Mouse (Mus musculus) heart, embryonic 14.5 days (tissue): ENCODE measurements around the gene Srgap2. TPM values are rescaled to one million over a fixed set of nuclear protein-coding genes. Genes with fewer than 3 reads are reported as not detected.

Experiments
- ATAC-seq: fragments of 200-750 bp; cut with Nextera tagmentation; 2 replicates; pipeline ENCODE4 v1.8.0; 2017; ENCODE audit warnings: low read depth, moderate TSS enrichment; ENCODE audit not compliant: insufficient number of reproducible peaks, insufficient read depth, low FRiP score
- H3K27ac ChIP-seq, 2 experiments: fragments of 200-500 bp in 1 of 2; fragments of 300-500 bp in 1 of 2; sonication (generic) in 1 of 2; replicated peaks in 1 of 2; 2 replicates each; pipeline ENCODE4 v1.5.1; 2012 to 2014; ENCODE audit warnings: low read depth in 2 of 2, low read length in 2 of 2, control low read depth in 1 of 2, mild to moderate bottlenecking in 1 of 2, mixed read lengths in 1 of 2; ENCODE audit not compliant: control insufficient read depth in 1 of 2, insufficient read depth in 1 of 2
- H3K27me3 ChIP-seq: fragments of 300-500 bp; sonication (generic); 2 replicates; pipeline ENCODE4 v1.6.1; 2014; ENCODE audit warnings: mild to moderate bottlenecking, low read length, control low read depth; ENCODE audit not compliant: control insufficient read depth, insufficient read depth
- H3K36me3 ChIP-seq: fragments of 300-500 bp; sonication (generic); 2 replicates; pipeline ENCODE4 v1.6.1; 2014; ENCODE audit warnings: mild to moderate bottlenecking, control low read depth, low read length, mixed read lengths; ENCODE audit not compliant: control insufficient read depth, insufficient read depth
- H3K4me1 ChIP-seq, 2 experiments: fragments of 200-500 bp in 1 of 2; fragments of 300-500 bp in 1 of 2; sonication (generic) in 1 of 2; 2 replicates each; pipeline ENCODE4 v1.6.1; 2012 to 2014; ENCODE audit warnings: low read length in 2 of 2, control low read depth in 1 of 2, mixed read lengths in 1 of 2; ENCODE audit not compliant: control insufficient read depth in 2 of 2, insufficient read depth in 2 of 2
- H3K4me2 ChIP-seq: fragments of 300-500 bp; sonication (generic); 2 replicates; pipeline ENCODE4 v1.6.1; 2014; ENCODE audit warnings: mild to moderate bottlenecking, low read length
- H3K4me3 ChIP-seq, 2 experiments: fragments of 200-500 bp in 1 of 2; fragments of 300-500 bp in 1 of 2; sonication (generic) in 1 of 2; 2 replicates each; pipeline ENCODE4 v1.5.1; 2012 to 2014; ENCODE audit warnings: low read length in 2 of 2, mild to moderate bottlenecking in 2 of 2, control low read depth in 1 of 2, low read depth in 1 of 2, moderate library complexity in 1 of 2; ENCODE audit not compliant: control insufficient read depth in 1 of 2, insufficient read depth in 1 of 2
- H3K9ac ChIP-seq: fragments of 300-500 bp; sonication (generic); 2 replicates; pipeline ENCODE4 v1.6.1; 2014; ENCODE audit warnings: mild to moderate bottlenecking, low read length
- H3K9me3 ChIP-seq: fragments of 300-500 bp; sonication (generic); 2 replicates; pipeline ENCODE4 v1.6.1; 2016; ENCODE audit warnings: low read length, control low read depth; ENCODE audit not compliant: control insufficient read depth
- WGBS: fragments of 180-500 bp; shearing (Covaris S2); extraction: QIAGEN DNeasy Blood & Tissue Kit; methylation state at CpG from one replicate; pipeline ENCODE4 v1.1.7; 2014; 5-methylcytosine and 5-hydroxymethylcytosine counted together
- polyA plus RNA-seq: library from polyadenylated mRNA; unstranded; fragments of >200 nt; fragmentation: Nextera tagmentation; extraction: Ambion mirVana; gene quantifications from 2 replicates; pipeline ENCODE4 v1.2.1, GENCODE M21; 2014

Srgap2 gene
- polyA plus RNA-seq, 1 experiment from 2014 or later = 15.7 TPM

GRCm38 (mm10) chr1:131465855-131466254, 61.3 kb downstream of the Srgap2 start:
- no peak for ATAC-seq
- no peak overlapping the region for H3K4me3 ChIP-seq
- no peak overlapping the region for H3K9ac ChIP-seq
- H3K9me3 ChIP-seq = no peaks in the 10 kb centered on the region
- no peaks in the 10 kb centered on the region for H3K36me3 ChIP-seq
- H3K4me2 ChIP-seq = no peak overlapping the region
- whole genome bisulfite sequencing = 89% methylated on average over 4 of the region's 4 CpGs
- no peak overlapping the region for H3K27ac ChIP-seq
- H3K27me3 ChIP-seq = no peaks in the 10 kb centered on the region
- H3K4me1 ChIP-seq = no peaks in the 10 kb centered on the region

GRCm38 (mm10) chr1:131463953-131464627, 63.1 kb downstream of the Srgap2 start:
- 81% methylated on average over 6 of the region's 6 CpGs for WGBS
- Histone ChIP-seq H3K9ac (no peak overlapping the region), H3K4me1 (no peaks in the 10 kb centered on the region), H3K27me3 (no peaks in the 10 kb centered on the region), H3K4me3 (no peak overlapping the region), H3K9me3 (no peaks in the 10 kb centered on the region), H3K27ac (no peak overlapping the region), H3K36me3 (no peaks in the 10 kb centered on the region), H3K4me2 (no peak overlapping the region)
- ATAC-seq = no peak

- H3K4me1 ChIP-seq = no peaks in the 10 kb centered on the region
- ATAC-seq = no peak
- 81% methylated on average over 1 of the region's 1 CpGs for WGBS
Measured at GRCm38 (mm10) chr1:131462541-131463067, 64.5 kb downstream of the Srgap2 start.

GRCm38 (mm10) chr1:131460914-131461530, 66.1 kb downstream of the Srgap2 start:
- no peak overlapping the region for H3K4me3 ChIP-seq
- no peak overlapping the region for H3K4me2 ChIP-seq
- no peaks in the 10 kb centered on the region for H3K27me3 ChIP-seq
- H3K36me3 ChIP-seq = no peaks in the 10 kb centered on the region
- no peaks in the 10 kb centered on the region for H3K9me3 ChIP-seq
- H3K4me1 ChIP-seq = no peaks in the 10 kb centered on the region
- no peak overlapping the region for H3K27ac ChIP-seq
- ATAC-seq = no peak
- 33% methylated on average over 1 of the region's 1 CpGs for WGBS
- H3K9ac ChIP-seq = no peak overlapping the region

More at GRCm38 (mm10) chr1:131462541-131463067, 64.5 kb downstream of the Srgap2 start:
- no peak overlapping the region for H3K9ac ChIP-seq
- no peak overlapping the region for H3K4me3 ChIP-seq
- H3K27me3 ChIP-seq = no peaks in the 10 kb centered on the region
- no peak overlapping the region for H3K27ac ChIP-seq
- H3K9me3 ChIP-seq = no peaks in the 10 kb centered on the region
- H3K36me3 ChIP-seq = no peaks in the 10 kb centered on the region
- H3K4me2 ChIP-seq = no peak overlapping the region

- WGBS = 88% methylated on average over 3 of the region's 3 CpGs
Measured at GRCm38 (mm10) chr1:131455355-131455890, 71.7 kb downstream of the Srgap2 start.

GRCm38 (mm10) chr1:131454386-131454785, 72.8 kb downstream of the Srgap2 start:
- no peak overlapping the region for H3K4me3 ChIP-seq
- peaks cover 0 to 10% of the 10 kb centered on the region in 2 experiments; a peak in 1 of 4 replicates for H3K4me1 ChIP-seq
- no peak for ATAC-seq
- no peaks in the 10 kb centered on the region for H3K9me3 ChIP-seq
- no peaks in the 10 kb centered on the region for H3K27me3 ChIP-seq
- no peak overlapping the region for H3K27ac ChIP-seq
- H3K36me3 ChIP-seq = no peaks in the 10 kb centered on the region
- H3K4me2 ChIP-seq = no peak overlapping the region
- H3K9ac ChIP-seq = no peak overlapping the region
- 77% methylated on average over 2 of the region's 2 CpGs for WGBS

More at GRCm38 (mm10) chr1:131455355-131455890, 71.7 kb downstream of the Srgap2 start:
- H3K9ac ChIP-seq = no peak overlapping the region
- ATAC-seq = no peak
- no peak overlapping the region for H3K27ac ChIP-seq
- no peak overlapping the region for H3K4me2 ChIP-seq
- peaks cover 0 to 10% of the 10 kb centered on the region in 2 experiments; a peak in 1 of 4 replicates for H3K4me1 ChIP-seq
- no peaks in the 10 kb centered on the region for H3K27me3 ChIP-seq
- H3K9me3 ChIP-seq = no peaks in the 10 kb centered on the region
- H3K4me3 ChIP-seq = no peak overlapping the region
- H3K36me3 ChIP-seq = no peaks in the 10 kb centered on the region

GRCm38 (mm10) chr1:131453335-131453734, 73.8 kb downstream of the Srgap2 start:
- Histone ChIP-seq H3K4me2 (no peak overlapping the region), H3K27me3 (no peaks in the 10 kb centered on the region), H3K36me3 (no peaks in the 10 kb centered on the region), H3K9ac (no peak overlapping the region), H3K4me1 (peaks cover 0 to 13% of the 10 kb centered on the region in 2 experiments; a peak in 1 of 4 replicates), H3K4me3 (no peak overlapping the region), H3K27ac (no peak overlapping the region), H3K9me3 (no peaks in the 10 kb centered on the region)
- no peak for ATAC-seq
- WGBS = 68% methylated on average over 1 of the region's 1 CpGs
